Mouse (Mus musculus) frontal cortex, adult (tissue): ENCODE measurements at regions not wholly inside any gene's neighbourhood (a gene's known extent, or its start where the extent isn't known, plus 50 kb on each side); places are given as distances from the start of the nearest gene placed in this dataset.

ENCODE experiments used
- ATAC-seq: cut with Nextera tagmentation; 2 replicates; pipeline ENCODE4 v1.9.2; 2017; ENCODE audit warnings: mild to moderate bottlenecking, moderate library complexity, mixed read lengths; ENCODE audit not compliant: low TSS enrichment

DNA sequence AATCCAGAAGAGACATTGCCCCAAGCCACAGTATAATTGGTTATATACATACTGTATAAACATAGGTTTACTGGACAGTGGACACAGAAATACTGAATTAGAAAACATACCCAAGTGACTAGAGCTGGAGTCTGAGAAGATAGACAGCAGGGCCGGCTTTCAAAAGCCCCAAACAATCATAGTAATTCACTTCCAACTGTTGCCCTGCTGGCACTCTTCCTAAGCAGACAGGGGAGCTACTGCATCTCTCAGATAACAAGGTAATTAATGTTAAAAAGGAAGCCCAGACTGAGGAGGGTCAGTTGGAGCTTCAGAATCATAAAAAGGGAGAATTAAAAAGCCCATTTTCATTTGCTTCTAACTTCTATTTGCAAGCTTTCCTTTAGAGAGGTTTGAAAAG lies 764.5 kb downstream of the Vgll3 start:
- no peak for ATAC-seq

DNA sequence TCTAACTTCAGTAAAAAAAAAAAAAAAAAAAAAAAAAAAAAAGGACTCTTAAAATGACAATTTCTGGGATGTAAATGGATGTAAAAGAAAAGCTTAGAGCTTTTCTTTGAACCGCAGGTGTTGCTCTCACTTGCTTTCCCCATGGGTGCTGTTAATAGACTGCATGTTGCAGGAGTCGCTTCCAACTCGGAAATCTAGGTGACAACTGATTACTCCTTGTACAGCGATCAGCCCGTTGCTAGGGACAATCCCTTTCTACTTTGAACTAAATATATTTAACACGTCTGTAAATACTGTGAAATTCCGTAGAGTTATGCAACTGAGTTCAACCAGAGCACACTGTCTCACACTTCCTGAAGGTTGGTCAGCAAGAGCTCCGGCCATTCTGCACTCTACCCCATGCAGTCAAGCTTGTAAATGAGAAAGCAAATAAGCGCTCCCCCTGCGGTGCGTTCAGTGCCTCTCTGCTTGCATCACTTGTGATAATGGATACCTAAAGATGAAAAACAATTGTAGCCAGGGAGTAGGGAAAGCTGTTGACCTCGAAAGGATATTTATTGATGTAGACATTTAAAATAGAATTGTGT lies 770.7 kb downstream of the Vgll3 start:
- ATAC-seq: peak; percentile 92

DNA sequence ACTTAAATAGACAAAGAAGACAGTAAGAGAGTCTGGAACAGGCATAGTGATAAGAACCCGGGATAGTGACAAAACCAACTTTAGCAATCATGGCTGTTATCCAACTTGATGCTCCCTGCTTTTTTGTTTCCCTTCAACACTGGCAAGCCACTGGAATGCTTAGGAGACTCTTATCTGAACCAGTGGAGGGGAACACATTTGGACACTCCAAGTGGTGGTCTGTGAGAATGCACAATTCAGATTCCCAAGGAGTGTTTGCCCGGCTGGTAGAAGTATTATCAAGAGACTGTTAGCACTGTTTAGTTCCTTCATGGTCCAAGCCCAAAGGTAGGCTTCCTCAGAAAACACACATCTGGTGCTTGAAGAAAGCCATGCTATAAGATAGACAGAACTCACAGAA lies 787.2 kb downstream of the Vgll3 start:
- ATAC-seq: no peak

DNA sequence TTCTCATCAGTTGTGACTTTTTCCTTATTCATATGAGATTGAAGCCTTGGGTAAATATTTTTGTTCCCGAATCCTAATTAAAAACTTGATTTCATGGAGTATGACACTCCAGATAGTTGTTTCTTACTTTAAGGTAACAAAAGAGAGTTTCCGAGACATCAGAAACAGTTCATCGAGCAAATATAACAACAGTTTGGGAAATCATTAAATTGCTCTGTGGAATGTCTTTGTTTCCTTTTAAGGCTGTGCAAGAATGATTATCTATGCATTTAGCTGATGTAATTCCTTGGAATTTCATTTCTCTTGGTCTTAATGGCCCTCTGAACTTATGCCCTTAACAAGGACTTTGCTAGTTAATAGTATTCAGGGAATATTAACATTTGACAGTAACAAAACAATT lies 787.6 kb downstream of the Vgll3 start:
- no peak for ATAC-seq

DNA sequence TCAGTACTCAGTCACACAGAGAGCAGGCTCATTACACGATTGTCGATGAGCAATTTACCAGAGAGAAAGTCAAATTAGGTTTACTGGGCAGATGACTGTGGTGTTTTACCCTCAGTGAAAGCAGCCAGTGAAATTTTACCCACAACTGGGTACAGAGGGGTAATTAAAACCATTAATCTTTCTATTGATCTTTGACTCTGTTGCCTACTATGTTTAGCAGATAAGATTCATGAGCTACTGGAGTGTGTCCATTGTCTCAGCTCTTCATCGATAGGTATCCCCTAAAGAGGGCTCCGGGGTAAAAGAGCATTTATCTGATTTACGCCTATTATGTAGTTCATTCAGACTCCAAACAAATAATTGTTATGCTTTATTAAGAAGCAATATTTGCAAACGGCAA lies 788.8 kb downstream of the Vgll3 start:
- no peak for ATAC-seq
